Mouse (Mus musculus): ENCODE data around the gene Matn3. TPM values are rescaled to one million over a fixed set of nuclear protein-coding genes. Genes with fewer than 3 reads are reported as not detected.
A peak's percentile ranks its signal among the peaks of the same experiment; 100 is the strongest.

The Matn3 gene
- polyA plus RNA-seq, 1 experiment = 0.33 TPM

DNA sequence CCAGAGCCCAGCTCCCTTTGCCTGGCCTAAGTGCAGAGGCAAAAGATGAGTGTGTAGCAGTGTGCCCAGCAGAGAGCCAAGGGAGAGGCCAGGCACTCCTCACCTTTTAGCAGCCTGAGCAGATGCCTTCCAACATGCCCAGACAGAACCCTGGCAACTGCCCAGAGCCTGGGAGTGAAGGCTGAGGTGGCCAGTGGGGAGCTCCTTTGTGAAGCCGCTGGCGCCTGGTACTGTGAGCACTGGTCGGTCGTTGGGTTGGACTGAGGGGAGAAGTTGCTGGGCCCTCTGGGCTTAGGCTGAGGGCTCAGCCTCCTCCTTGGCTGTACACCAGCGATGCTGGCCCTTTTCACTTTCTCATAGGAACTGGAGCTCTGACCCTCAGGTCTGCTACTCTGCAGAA lies 31.4 kb upstream of the Matn3 start:
- Histone ChIP-seq H3K27ac (ENCODE audit: insufficient read depth, low read length) (peak overlapping the region; percentile 14), H3K4me1 (ENCODE audit: control insufficient read depth, insufficient read depth, low read length) (peaks cover 13% of the 10 kb centered on the region), H3K4me3 (ENCODE audit: insufficient read depth, low read length) (no peak overlapping the region)
- no peak for TF ChIP-seq POLR2A (IDR thresholded peaks at IDR 0.05; ENCODE audit: low read depth, low read length)
- TF ChIP-seq CTCF (IDR thresholded peaks at IDR 0.05; ENCODE audit: borderline replicate concordance, insufficient read depth, low read length) = no peak

DNA sequence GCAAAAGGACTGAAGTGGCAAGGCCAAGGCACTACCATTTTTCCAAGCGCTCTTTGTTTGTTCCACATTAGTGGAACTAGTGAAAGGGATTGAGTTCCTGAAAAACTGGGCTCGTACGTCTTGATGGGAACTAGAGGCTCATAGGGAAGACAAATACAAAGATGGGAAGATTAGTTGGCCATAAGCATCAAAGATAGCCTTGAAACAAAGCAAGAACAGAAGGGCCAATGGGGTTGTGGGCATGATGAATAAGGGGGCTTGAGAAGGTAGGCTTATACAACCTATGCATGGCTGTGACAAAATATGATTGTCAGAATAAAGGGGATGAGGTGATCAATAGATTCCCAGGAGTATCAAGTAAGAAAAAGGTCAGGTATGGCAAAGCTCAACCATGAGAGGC lies 28.5 kb upstream of the Matn3 start:
- no peak overlapping the region for H3K4me3 ChIP-seq (ENCODE audit: insufficient read depth, low read length)
- no peak for TF ChIP-seq CTCF (IDR thresholded peaks at IDR 0.05; ENCODE audit: borderline replicate concordance, insufficient read depth, low read length)
- no peak for TF ChIP-seq POLR2A (IDR thresholded peaks at IDR 0.05; ENCODE audit: low read depth, low read length)

DNA sequence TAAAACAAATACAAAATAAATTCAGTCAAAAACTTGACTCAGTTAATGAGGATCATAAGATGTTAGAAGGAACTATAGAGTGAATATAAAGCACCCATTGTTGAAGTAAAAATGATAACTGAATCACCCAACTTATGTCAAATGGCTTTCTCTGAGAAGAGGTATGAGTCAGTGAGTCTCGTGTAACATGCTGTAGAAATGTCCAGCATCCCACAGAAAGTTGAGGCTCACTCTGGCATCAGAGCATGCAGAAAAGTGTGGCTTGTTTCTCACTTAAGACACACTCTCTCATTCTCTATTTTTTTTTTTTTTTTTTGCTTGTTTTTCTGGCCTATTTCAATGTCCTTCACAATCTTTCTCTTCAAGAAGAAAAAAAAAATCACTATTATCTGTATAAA lies 26.7 kb upstream of the Matn3 start:
- Histone ChIP-seq H3K4me1 (ENCODE audit: control insufficient read depth, insufficient read depth, low read length) (peaks cover 6% of the 10 kb centered on the region; the same call in 1 of the 2 replicates), H3K4me3 (ENCODE audit: insufficient read depth, low read length) (peak overlapping the region; percentile 50; the same call in 1 of the 2 replicates), H3K27ac (ENCODE audit: insufficient read depth, low read length) (peak overlapping the region; percentile 95)
- TF ChIP-seq POLR2A (IDR thresholded peaks at IDR 0.05; ENCODE audit: low read depth, low read length) (no peak; the same call in 1 of the 2 replicates), CTCF (IDR thresholded peaks at IDR 0.05; ENCODE audit: borderline replicate concordance, insufficient read depth, low read length) (no peak)

More for the DNA sequence above, 28.5 kb upstream of the Matn3 start:
- Histone ChIP-seq H3K4me1 (ENCODE audit: control insufficient read depth, insufficient read depth, low read length) (peaks cover 5% of the 10 kb centered on the region; the same call in 1 of the 2 replicates), H3K27ac (ENCODE audit: insufficient read depth, low read length) (no peak overlapping the region)

DNA sequence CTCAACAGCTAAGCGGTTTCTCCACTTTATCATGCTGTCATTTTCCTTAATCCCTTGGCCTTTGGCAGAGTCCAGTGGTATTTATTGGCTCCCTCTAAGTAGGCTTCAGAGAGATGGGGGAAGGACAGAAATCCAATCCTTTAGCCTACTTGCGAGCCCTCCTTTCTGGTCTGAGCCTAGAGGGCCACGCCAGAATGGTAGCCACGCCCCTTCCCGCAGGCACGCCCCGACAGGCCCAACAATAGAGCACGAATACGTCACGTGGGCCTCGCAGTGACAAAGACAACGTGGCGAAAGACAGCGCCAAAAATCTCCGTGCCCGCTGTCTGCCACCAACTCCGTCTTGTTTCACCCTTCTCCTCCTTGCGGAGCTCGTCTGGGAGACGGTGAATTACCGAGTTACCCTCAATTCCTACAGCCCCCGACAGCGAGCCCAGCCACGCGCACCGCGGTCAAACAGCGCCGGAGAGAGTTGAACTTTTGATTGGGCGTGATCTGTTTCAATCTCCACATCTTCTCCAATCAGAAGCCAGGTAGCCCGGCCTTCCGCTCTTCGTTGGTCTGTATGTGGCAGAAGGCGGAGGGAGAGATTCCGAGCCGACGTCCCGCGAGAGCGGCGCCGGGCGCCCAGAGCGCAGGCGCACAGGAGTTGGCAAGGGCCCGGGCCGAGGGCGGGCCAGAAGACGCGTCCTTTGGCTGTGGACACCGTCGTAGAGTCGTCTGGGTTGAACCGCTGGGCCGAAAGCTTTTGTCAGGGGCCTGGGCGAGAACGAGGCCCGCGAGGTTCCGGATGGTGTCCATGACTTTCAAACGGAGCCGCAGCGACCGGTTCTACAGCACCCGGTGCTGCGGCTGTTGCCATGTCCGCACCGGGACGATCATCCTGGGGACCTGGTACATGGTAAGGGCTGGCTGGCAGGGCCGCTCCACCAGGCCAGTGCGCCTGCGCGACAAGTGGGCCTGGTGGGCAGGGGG lies 26.0 kb upstream of the Matn3 start, which contains the start of gene Laptm4a:
Gene Laptm4a, plus strand, starts transcription at position 271 of the 975 bp plus-strand sequence.
- TF ChIP-seq CTCF (IDR thresholded peaks at IDR 0.05; ENCODE audit: borderline replicate concordance, insufficient read depth, low read length) (no peak), POLR2A (IDR thresholded peaks at IDR 0.05; ENCODE audit: low read depth, low read length) (peak; percentile 83)
- Histone ChIP-seq H3K4me3 (ENCODE audit: insufficient read depth, low read length) (peak within 1 kb of the TSS; percentile 99), H3K4me1 (ENCODE audit: control insufficient read depth, insufficient read depth, low read length) (peaks cover 4% of the 10 kb centered on the region; the same call in 1 of the 2 replicates), H3K27ac (ENCODE audit: insufficient read depth, low read length) (peak within 1 kb of the TSS; percentile 95)

DNA sequence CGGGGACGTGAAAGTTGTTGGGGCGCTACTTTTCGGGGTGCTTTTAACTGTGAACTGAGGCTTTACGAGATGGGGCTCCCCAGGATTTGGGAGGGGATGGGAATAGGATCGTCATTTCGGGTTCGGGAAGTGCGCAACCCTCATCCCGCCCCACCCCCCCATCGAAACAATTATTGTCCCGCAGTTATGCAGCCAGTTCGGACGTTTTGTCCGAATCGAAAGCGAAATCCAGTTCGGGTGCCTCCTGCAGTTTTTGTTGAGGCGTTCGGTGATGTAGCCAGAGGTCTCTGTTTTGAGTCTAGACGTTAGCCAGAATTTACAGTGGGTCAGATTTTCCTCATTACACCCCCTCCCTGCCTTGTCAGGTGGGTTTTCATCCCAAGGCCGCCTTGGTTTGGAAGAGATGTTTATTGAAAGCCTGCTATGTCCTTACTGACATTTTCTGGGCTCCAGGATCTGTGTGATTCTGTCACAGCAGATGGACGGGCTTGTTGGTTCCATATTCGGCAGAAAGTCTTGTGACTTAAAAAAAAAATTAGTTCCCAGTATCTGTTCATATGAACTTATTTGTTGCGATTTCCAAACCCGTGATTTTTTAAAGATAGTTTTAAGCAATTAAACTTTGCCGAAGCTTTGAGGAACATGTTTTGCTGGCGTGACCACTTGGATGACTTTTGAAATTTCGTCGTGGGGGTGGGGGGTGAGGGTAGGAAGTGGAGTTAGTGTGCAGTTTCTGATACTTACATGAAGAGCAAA lies 25.2 kb upstream of the Matn3 start:
- peak overlapping the region; percentile 99 for H3K4me3 ChIP-seq (ENCODE audit: insufficient read depth, low read length)
- H3K27ac ChIP-seq (ENCODE audit: insufficient read depth, low read length) = peak overlapping the region; percentile 94
- H3K4me1 ChIP-seq (ENCODE audit: control insufficient read depth, insufficient read depth, low read length) = peaks cover 4% of the 10 kb centered on the region
- TF ChIP-seq CTCF (IDR thresholded peaks at IDR 0.05; ENCODE audit: borderline replicate concordance, insufficient read depth, low read length) (no peak), POLR2A (IDR thresholded peaks at IDR 0.05; ENCODE audit: low read depth, low read length) (peak; percentile 35)

DNA sequence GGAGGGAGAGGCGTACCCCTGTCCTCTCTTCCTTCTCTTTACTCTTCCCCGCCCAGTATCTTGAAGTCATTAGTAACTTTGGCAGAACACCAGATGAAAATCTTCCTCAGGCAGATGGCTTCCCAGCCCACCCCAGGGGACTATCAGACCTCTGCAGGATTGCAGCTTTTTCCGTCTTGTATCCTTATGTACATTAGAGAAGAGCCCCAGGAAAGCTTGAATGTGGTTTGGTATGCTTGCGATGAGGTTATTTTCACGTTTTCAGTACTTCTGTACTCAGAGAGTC lies 24.7 kb upstream of the Matn3 start:
- no peak for TF ChIP-seq POLR2A (IDR thresholded peaks at IDR 0.05; ENCODE audit: low read depth, low read length)
- Histone ChIP-seq H3K4me1 (ENCODE audit: control insufficient read depth, insufficient read depth, low read length) (peaks cover 4% of the 10 kb centered on the region), H3K4me3 (ENCODE audit: insufficient read depth, low read length) (peak overlapping the region; percentile 99), H3K27ac (ENCODE audit: insufficient read depth, low read length) (peak overlapping the region; percentile 94)

DNA sequence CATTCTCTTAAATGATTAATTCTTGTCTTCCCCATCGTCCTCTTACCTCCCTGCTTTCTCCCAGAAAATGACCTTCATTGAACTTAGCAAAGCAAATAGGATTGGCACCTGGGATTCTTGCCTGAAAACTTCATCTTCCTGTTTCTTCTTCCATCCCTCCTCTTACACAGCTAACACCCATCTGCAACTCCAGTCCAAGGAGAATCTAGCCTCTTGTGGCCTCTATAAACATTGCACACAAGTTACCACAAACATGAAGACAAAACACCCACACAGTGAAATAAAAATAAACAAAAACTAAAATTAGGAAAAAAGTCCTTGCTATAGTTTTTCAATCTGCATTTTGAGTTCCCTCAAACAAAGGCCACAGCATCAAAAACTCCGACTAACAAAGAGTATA lies 24.1 kb upstream of the Matn3 start:
- Histone ChIP-seq H3K4me3 (ENCODE audit: insufficient read depth, low read length) (peak overlapping the region; percentile 99), H3K27ac (ENCODE audit: insufficient read depth, low read length) (peak overlapping the region; percentile 94; the same call in 1 of the 2 replicates)

DNA sequence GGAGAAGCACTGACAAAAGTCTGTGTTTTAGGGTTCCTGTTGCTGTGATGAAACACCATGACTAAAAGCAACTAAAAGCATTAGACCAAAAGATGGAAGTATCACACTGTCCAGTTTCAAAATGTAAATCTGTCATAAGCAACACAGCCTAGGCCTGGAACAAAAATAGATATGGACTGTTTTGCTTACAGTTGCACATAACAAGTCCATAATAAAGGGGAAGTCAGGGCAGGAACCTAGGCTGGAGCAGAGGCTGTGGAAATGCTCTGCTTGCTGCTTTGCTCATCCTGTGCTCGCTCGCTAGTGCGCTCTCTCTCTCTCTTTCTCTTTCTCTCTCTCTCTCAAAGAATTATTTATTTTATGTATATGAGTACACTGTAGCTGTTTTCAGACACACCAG lies 20.1 kb upstream of the Matn3 start:
- TF ChIP-seq CTCF (IDR thresholded peaks at IDR 0.05; ENCODE audit: borderline replicate concordance, insufficient read depth, low read length) (no peak), POLR2A (IDR thresholded peaks at IDR 0.05; ENCODE audit: low read depth, low read length) (no peak)
- H3K27ac ChIP-seq (ENCODE audit: insufficient read depth, low read length) = no peak overlapping the region
- H3K4me1 ChIP-seq (ENCODE audit: control insufficient read depth, insufficient read depth, low read length) = peaks cover 20% of the 10 kb centered on the region
- H3K4me3 ChIP-seq (ENCODE audit: insufficient read depth, low read length) = no peak overlapping the region

More for the DNA sequence above, 24.1 kb upstream of the Matn3 start:
- TF ChIP-seq POLR2A (IDR thresholded peaks at IDR 0.05; ENCODE audit: low read depth, low read length) (no peak; the same call in 1 of the 2 replicates), CTCF (IDR thresholded peaks at IDR 0.05; ENCODE audit: borderline replicate concordance, insufficient read depth, low read length) (no peak)
- H3K4me1 ChIP-seq (ENCODE audit: control insufficient read depth, insufficient read depth, low read length) = peaks cover 4% of the 10 kb centered on the region

DNA sequence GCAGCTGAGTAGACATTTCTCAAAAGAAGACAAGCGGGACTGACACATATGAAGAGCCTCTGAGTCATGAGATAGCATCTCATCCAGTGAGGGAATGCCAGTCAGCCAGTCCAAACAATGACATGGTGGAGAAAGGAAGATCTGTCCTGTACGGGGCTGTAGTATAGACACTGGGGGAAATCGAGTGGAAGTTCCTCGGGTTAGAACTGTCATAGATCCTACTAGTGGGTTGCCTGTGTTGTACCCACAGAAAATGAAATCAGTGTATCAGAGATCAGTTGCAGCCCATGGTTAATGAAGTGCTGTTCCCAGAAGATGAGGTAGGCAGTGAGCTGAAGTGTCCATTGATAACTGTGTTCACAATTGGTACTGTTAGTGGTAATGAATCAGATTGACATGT lies 19.0 kb upstream of the Matn3 start:
- Histone ChIP-seq H3K27ac (ENCODE audit: insufficient read depth, low read length) (no peak overlapping the region; the same call in 1 of the 2 replicates), H3K4me3 (ENCODE audit: insufficient read depth, low read length) (no peak overlapping the region), H3K4me1 (ENCODE audit: control insufficient read depth, insufficient read depth, low read length) (peaks cover 24% of the 10 kb centered on the region)
- TF ChIP-seq POLR2A (IDR thresholded peaks at IDR 0.05; ENCODE audit: low read depth, low read length) = no peak
- no peak for TF ChIP-seq CTCF (IDR thresholded peaks at IDR 0.05; ENCODE audit: borderline replicate concordance, insufficient read depth, low read length)
